Mouse (Mus musculus) gastrocnemius, adult 2 months (tissue): Measurements from ENCODE around the gene Zfp628. TPM values are rescaled to one million over a fixed set of nuclear protein-coding genes. Genes with fewer than 3 reads are reported as not detected.
"Not testable (repeated sequence)": the region's sequence is repeated elsewhere in the genome, so short reads cannot be mapped to it uniquely, and the experiment has no call there.

Source experiments
- DNase-seq: peaks from one replicate; pipeline ENCODE4 v3.0.0; 2022
- H3K27ac ChIP-seq: fragments of 200-600 bp; 2 replicates; pipeline ENCODE4 v1.8.1; 2022; ENCODE audit warnings: mild to moderate bottlenecking
- H3K4me3 ChIP-seq: fragments of 200-600 bp; 2 replicates; pipeline ENCODE4 v1.8.1; 2022; ENCODE audit warnings: mild to moderate bottlenecking, moderate library complexity
- CTCF ChIP-seq: fragments of 200-600 bp; IDR thresholded peaks from 2 replicates; pipeline ENCODE4 v1.8.1; 2022; ENCODE audit warnings: antibody characterized with exemption, mild to moderate bottlenecking, moderate library complexity
- intact Hi-C: fragments of 180-260 bp; cut with DNase I; formaldehyde crosslinking; loops from one replicate; pipeline ENCODE4 v1.15.1; 2025
- long read RNA-seq, 2 experiments: library from polyadenylated mRNA; stranded (forward); transcript quantifications; one replicate each; pipeline ENCODE4 v2.0.0; 2021
- total RNA-seq, 2 experiments: library from RNA; stranded (reverse); gene quantifications; 2 replicates each; pipeline ENCODE4 v1.2.3; 2021

Gene Zfp628
- total RNA-seq = 10 to 100 TPM in 1 of 2 experiments, 1 to 10 TPM in 1; 8.5 to 10.7 TPM
- long read RNA-seq, experiment 1, partial matches to known transcripts = 4 of 6 reads
- long read RNA-seq, experiment 1, other reads (novel, unspliced or antisense) = 0 of 6 reads
- long read RNA-seq, experiment 2, partial matches to known transcripts = 0 of 10 reads
- long read RNA-seq, experiment 2, other reads (novel, unspliced or antisense) = 6 of 10 reads

GRCm38 (mm10) chr7:4915007-4915665 lies at the start of gene Zfp628:
Gene Zfp628 (plus strand): TSS chr7:4915217.
- intact Hi-C loops = loop anchor here (2.0 to 5.0 kb wide), 3 partner anchors 26 to 103 kb away; partner anchors contain the start of genes Isoc2a and Ube2s
- Histone ChIP-seq H3K27ac (peak within 1 kb of the TSS; percentile 99), H3K4me3 (peak within 1 kb of the TSS; percentile 96)
- DNase-seq = peak; percentile 96
- TF ChIP-seq CTCF = no peak

- intact Hi-C loops = loop anchor here (2.0 to 5.0 kb wide), 3 partner anchors 73 to 179 kb away; partner anchors contain the start of genes Fiz1, Hspbp1 and Zfp524
- no peak for TF ChIP-seq CTCF
- DNase-seq = peak; percentile 97
Observed at GRCm38 (mm10) chr7:4865579-4866493, 49.2 kb upstream of the Zfp628 start.

GRCm38 (mm10) chr7:4866631-4867180 lies 48.3 kb upstream of the Zfp628 start:
- intact Hi-C loops = loop anchor here (1.0 to 5.0 kb wide), 3 partner anchors 9 to 179 kb away; partner anchors contain the start of genes Fiz1, Hspbp1 and Zfp524
- H3K27ac ChIP-seq = peak overlapping the region; percentile 88
- no peak for TF ChIP-seq CTCF
- DNase-seq = no peak
- peak overlapping the region; percentile 94 for H3K4me3 ChIP-seq

More at GRCm38 (mm10) chr7:4865579-4866493, 49.2 kb upstream of the Zfp628 start:
- H3K4me3 ChIP-seq = peak overlapping the region; percentile 94
- H3K27ac ChIP-seq = peak overlapping the region; percentile 88

GRCm38 (mm10) chr7:4870133-4870532 lies 44.9 kb upstream of the Zfp628 start, which contains the start of gene Isoc2b:
Gene Isoc2b (minus strand): TSS chr7:4870258.
- Histone ChIP-seq H3K4me3 (no peak within 1 kb of the TSS), H3K27ac (no peak within 1 kb of the TSS)
- intact Hi-C loops = no loop called here
- TF ChIP-seq CTCF = no peak
- no peak for DNase-seq

- peak within 1 kb of the TSS; percentile 88 for H3K4me3 ChIP-seq
- DNase-seq = peak; percentile 96
- intact Hi-C loops = loop anchor here (2.0 kb wide), 1 partner anchor 38 kb away; the partner anchor contains the start of gene Zfp628
- H3K27ac ChIP-seq = peak within 1 kb of the TSS; percentile 98
- TF ChIP-seq CTCF = no peak
Observed at GRCm38 (mm10) chr7:4876753-4877221, 38.2 kb upstream of the Zfp628 start, which contains the start of gene Isoc2a. Gene Isoc2a (plus strand): TSS chr7:4877153.

- peak overlapping the region; percentile 88 for H3K4me3 ChIP-seq
- TF ChIP-seq CTCF = no peak
- H3K27ac ChIP-seq = peak overlapping the region; percentile 98
- no peak for DNase-seq
- intact Hi-C loops = loop anchor here (2.0 kb wide), 1 partner anchor 38 kb away; the partner anchor contains the start of gene Zfp628
Observed at GRCm38 (mm10) chr7:4877226-4877625, 37.8 kb upstream of the Zfp628 start.

- peak overlapping the region; percentile 88 for H3K4me3 ChIP-seq
- intact Hi-C loops = no loop called here
- DNase-seq = peak; percentile 47
- TF ChIP-seq CTCF = peak; percentile 56
- H3K27ac ChIP-seq = peak overlapping the region; percentile 98
Observed at GRCm38 (mm10) chr7:4878186-4878585, 36.8 kb upstream of the Zfp628 start.

GRCm38 (mm10) chr7:4879036-4879435 lies 36.0 kb upstream of the Zfp628 start:
- intact Hi-C loops, H3K4me3 ChIP-seq, H3K27ac ChIP-seq, DNase-seq: not testable (repeated sequence)

- no peak for DNase-seq
- H3K27ac ChIP-seq = peak overlapping the region; percentile 43; the same call in 1 of the 2 replicates
- intact Hi-C loops = no loop called here
- no peak overlapping the region for H3K4me3 ChIP-seq
- no peak for TF ChIP-seq CTCF
Observed at GRCm38 (mm10) chr7:4886680-4887079, 28.3 kb upstream of the Zfp628 start.

GRCm38 (mm10) chr7:4895186-4895585 lies 19.8 kb upstream of the Zfp628 start:
- DNase-seq = no peak
- no peak overlapping the region for H3K4me3 ChIP-seq
- no peak for TF ChIP-seq CTCF
- intact Hi-C loops = no loop called here
- no peak overlapping the region for H3K27ac ChIP-seq

GRCm38 (mm10) chr7:4898851-4899648 lies 16.0 kb upstream of the Zfp628 start:
- intact Hi-C loops = no loop called here
- TF ChIP-seq CTCF = no peak
- DNase-seq = no peak
- H3K27ac ChIP-seq = peak overlapping the region; percentile 77
- peak overlapping the region; percentile 68 for H3K4me3 ChIP-seq
